Mouse (Mus musculus) bone marrow, adult 2 months (tissue): ENCODE measurements around the gene Rps6ka1.
"Not testable (repeated sequence)": the region's sequence is repeated elsewhere in the genome, so short reads cannot be mapped to it uniquely, and the experiment has no call there.

ENCODE experiments used
- CTCF ChIP-seq: fragments of 200-500 bp; IDR thresholded peaks from 2 replicates; pipeline ENCODE4 v1.5.1; 2011; ENCODE audit warnings: low read length, control low read depth; ENCODE audit not compliant: control insufficient read depth, insufficient read depth
- POLR2A ChIP-seq: fragments of 200-500 bp; IDR thresholded peaks from 2 replicates; pipeline ENCODE4 v1.6.1; 2011; ENCODE audit warnings: low read depth, mild to moderate bottlenecking, control low read depth, low read length, borderline replicate concordance; ENCODE audit not compliant: control insufficient read depth

GRCm38 (mm10) chr4:133841756-133842483, 45.7 kb downstream of the Rps6ka1 start:
- TF ChIP-seq CTCF, POLR2A: not testable (repeated sequence)
